Comparison of ENCODE assay signal across 17 mouse cellular contexts in genomic region chr15:12909171-12909570, GRCm38 (mm10).
DNase-seq lines count a peak whose midpoint lies in the region; ATAC-seq lines count a peak whose summit lies in the region.
"Had no signal": no experiment of that assay in that cellular context is flagged by ENCODE, and none has a peak within 500 bp of the region (broad histone marks: within the 10 kb centered on the region; RNA-seq: fewer than 3 reads in every experiment).

No protein-coding gene starts in this region.

- no peaks in the 10 kb centered on the region for H3K9me3 ChIP-seq in heart, embryonic 13.5 days
- H3K9me3 ChIP-seq in midbrain, embryonic 10.5 days (replicated peaks), result no peaks in the 10 kb centered on the region
- H3K9me3 ChIP-seq in midbrain, embryonic 14.5 days (ENCODE audit: control insufficient read depth, low read length), result no peaks in the 10 kb centered on the region
- H3K9me3 ChIP-seq: embryonic facial prominence, embryonic 12.5 days; forebrain, embryonic 12.5 days; heart, embryonic 15.5 days; hindbrain, embryonic 13.5 days had no signal

- DNase-seq in heart, adult 11 months, result peak; percentile 69
- DNase-seq in heart, postnatal 36 days, result no peak
- no peak for DNase-seq in heart, postnatal 25 days (ENCODE audit: low spot score)
- DNase-seq in midbrain, embryonic 10.5 days (ENCODE audit: low spot score), result no peak
- no peak for DNase-seq in midbrain, embryonic 14.5 days
- no peak for DNase-seq in cerebellum, postnatal 36 days
- DNase-seq: adrenal gland, postnatal 10 days; cerebellum, adult 11 months; cerebellum, adult 8-10 months; cerebellum, postnatal 14 days; gastrocnemius, postnatal 14 days had no signal

- H3K36me3 ChIP-seq in heart, embryonic 13.5 days, result peaks cover 36% of the 10 kb centered on the region
- peaks cover 94% of the 10 kb centered on the region for H3K36me3 ChIP-seq in midbrain, embryonic 10.5 days
- H3K36me3 ChIP-seq in midbrain, embryonic 14.5 days (ENCODE audit: control insufficient read depth, insufficient read depth, low read length), result peaks cover 57% of the 10 kb centered on the region

- no peak overlapping the region for H3K4me3 ChIP-seq in heart, embryonic 13.5 days
- no peak overlapping the region for H3K4me3 ChIP-seq in midbrain, embryonic 10.5 days
- no peak overlapping the region for H3K4me3 ChIP-seq in midbrain, embryonic 14.5 days (replicated peaks; ENCODE audit: low read depth, low read length)
- H3K4me3 ChIP-seq: embryonic facial prominence, embryonic 12.5 days; forebrain, embryonic 12.5 days; heart, embryonic 15.5 days; hindbrain, embryonic 13.5 days had no signal

- peaks cover 25% of the 10 kb centered on the region for H3K4me1 ChIP-seq in heart, embryonic 13.5 days
- no peaks in the 10 kb centered on the region for H3K4me1 ChIP-seq in midbrain, embryonic 10.5 days
- no peaks in the 10 kb centered on the region for H3K4me1 ChIP-seq in midbrain, embryonic 14.5 days (ENCODE audit: control insufficient read depth, insufficient read depth, low read length)
- H3K4me1 ChIP-seq: forebrain, embryonic 12.5 days; hindbrain, embryonic 13.5 days had no signal

- H3K4me2 ChIP-seq in heart, embryonic 13.5 days, result no peak overlapping the region
- no peak overlapping the region for H3K4me2 ChIP-seq in midbrain, embryonic 14.5 days (ENCODE audit: low read length)
- H3K4me2 ChIP-seq: embryonic facial prominence, embryonic 12.5 days; forebrain, embryonic 12.5 days; hindbrain, embryonic 13.5 days had no signal

- no peaks in the 10 kb centered on the region for H3K27me3 ChIP-seq in heart, embryonic 13.5 days (replicated peaks)
- H3K27me3 ChIP-seq in midbrain, embryonic 10.5 days (ENCODE audit: low read depth, poor library complexity, severe bottlenecking), result no peaks in the 10 kb centered on the region
- H3K27me3 ChIP-seq in midbrain, embryonic 14.5 days (ENCODE audit: control insufficient read depth, insufficient read depth, low read length), result no peaks in the 10 kb centered on the region
- H3K27me3 ChIP-seq: embryonic facial prominence, embryonic 12.5 days; forebrain, embryonic 12.5 days; heart, embryonic 15.5 days; hindbrain, embryonic 13.5 days had no signal

- H3K27ac ChIP-seq in heart, embryonic 13.5 days (replicated peaks), result peak overlapping the region; percentile 45
- H3K27ac ChIP-seq in midbrain, embryonic 10.5 days (replicated peaks), result peak overlapping the region; percentile 38; the same call in 1 of the 2 replicates
- no peak overlapping the region for H3K27ac ChIP-seq in midbrain, embryonic 14.5 days (replicated peaks; ENCODE audit: low read depth, low read length)
- H3K27ac ChIP-seq: embryonic facial prominence, embryonic 12.5 days; forebrain, embryonic 12.5 days; heart, embryonic 15.5 days; hindbrain, embryonic 13.5 days had no signal

- ATAC-seq in heart, embryonic 13.5 days (ENCODE audit: extremely low read depth, insufficient number of reproducible peaks, low FRiP score, low TSS enrichment), result no peak
- no peak for ATAC-seq in midbrain, embryonic 14.5 days (ENCODE audit: low FRiP score, low TSS enrichment)
- ATAC-seq: intestine, embryonic 16.5 days had no signal

- intact Hi-C loops in heart, postnatal 36 days (cut with DNase I), result no loop called here
- intact Hi-C loops in heart, postnatal 25 days (cut with DNase I), result no loop called here

- H3K9ac ChIP-seq in heart, embryonic 13.5 days, result peak overlapping the region; percentile 33; the same call in 1 of the 2 replicates
- no peak overlapping the region for H3K9ac ChIP-seq in midbrain, embryonic 14.5 days (replicated peaks; ENCODE audit: low read length)
- H3K9ac ChIP-seq: embryonic facial prominence, embryonic 12.5 days; forebrain, embryonic 12.5 days; heart, embryonic 15.5 days; hindbrain, embryonic 13.5 days had no signal

- 31% methylated on average over 7 of the region's 7 CpGs for WGBS in heart, embryonic 13.5 days
- WGBS in midbrain, embryonic 10.5 days, result 81% methylated on average over 7 of the region's 7 CpGs
- 79% methylated on average over 7 of the region's 7 CpGs for WGBS in midbrain, embryonic 14.5 days
